Mouse (Mus musculus): ENCODE data around the gene Gm14862.

GRCm38 (mm10) chrX:9227105-9227504 is 29.6 kb downstream of the Gm14862 start:
- no peak for TF ChIP-seq TCF12 (IDR thresholded peaks at IDR 0.05; ENCODE audit: insufficient read depth, poor library complexity, severe bottlenecking)
- no peak for TF ChIP-seq POLR2A (IDR thresholded peaks at IDR 0.05; ENCODE audit: insufficient read length, low read depth)
- TF ChIP-seq MYOG (IDR thresholded peaks at IDR 0.05; ENCODE audit: control insufficient read depth in 1 of 3, insufficient read depth in 1 of 3, insufficient read length in 2 of 3, low read depth in 2 of 3): no peak
- TF ChIP-seq MAX (IDR thresholded peaks at IDR 0.05; ENCODE audit: low read depth): no peak
- no peak for TF ChIP-seq MYOD1 (IDR thresholded peaks at IDR 0.05; ENCODE audit: control insufficient read depth in 1 of 3, insufficient read length in 2 of 3, low read depth in 2 of 3)
- TF ChIP-seq TCF3 (IDR thresholded peaks at IDR 0.05; ENCODE audit: insufficient read length, low read depth): no peak
- TF ChIP-seq USF1 (IDR thresholded peaks at IDR 0.05; ENCODE audit: low read depth): no peak
- TF ChIP-seq POLR2AphosphoS2 (IDR thresholded peaks at IDR 0.05; ENCODE audit: insufficient read length, low read depth): no peak
- TF ChIP-seq REST (IDR thresholded peaks at IDR 0.05; ENCODE audit: insufficient read depth, insufficient read length): no peak
- no peak for TF ChIP-seq SRF (IDR thresholded peaks at IDR 0.05; ENCODE audit: control insufficient read depth, insufficient read length, low read depth)
- TF ChIP-seq CEBPB (IDR thresholded peaks at IDR 0.05; ENCODE audit: insufficient read depth, poor library complexity, severe bottlenecking): no peak

Measured in myocyte (in vitro differentiated cells).